Mouse (Mus musculus) liver, adult 2 months (tissue): ENCODE data around the gene Zswim7.

ENCODE experiments used
- CTCF ChIP-seq: fragments of 200-500 bp; IDR thresholded peaks from 2 replicates; pipeline ENCODE4 v1.5.1; 2011; ENCODE audit warnings: low read depth, low read length, control low read depth
- POLR2A ChIP-seq: fragments of 200-500 bp; IDR thresholded peaks from 2 replicates; pipeline ENCODE4 v1.6.1; 2011; ENCODE audit warnings: low read length, control low read depth; ENCODE audit not compliant: insufficient read depth; ENCODE audit errors: extremely low read depth

- no peak for TF ChIP-seq CTCF
- no peak for TF ChIP-seq POLR2A
Measured at GRCm38 (mm10) chr11:62309296-62309695, 28.1 kb upstream of the Zswim7 start.
